Mouse (Mus musculus): Measurements from ENCODE around the gene Slamf7. TPM values are rescaled to one million over a fixed set of nuclear protein-coding genes. Genes with fewer than 3 reads are reported as not detected.

Gene Slamf7
- polyA plus RNA-seq, 1 experiment from 2014 or later, result 0.26 TPM

DNA sequence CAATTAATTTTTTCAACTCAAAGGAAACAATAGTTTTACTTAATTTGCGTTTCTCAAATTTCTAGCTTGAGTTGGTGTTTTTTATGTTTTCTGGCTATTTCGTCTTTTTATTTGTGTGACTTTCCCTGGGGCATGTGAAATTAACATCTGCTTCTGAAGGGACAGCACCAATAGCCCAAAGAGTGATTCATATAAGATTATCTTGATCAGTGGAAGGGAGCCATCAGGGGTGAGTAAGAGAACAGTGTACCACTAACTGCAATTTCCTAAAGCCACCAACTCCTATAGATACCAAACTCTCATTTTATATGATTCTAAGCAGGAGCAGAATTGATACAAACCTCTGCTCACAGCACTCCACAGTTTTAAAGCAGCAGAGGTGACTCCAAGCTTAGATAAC, 10.9 kb upstream of the Slamf7 start:
- ATAC-seq, result no peak
- H3K27ac ChIP-seq, result no peak overlapping the region
- H3K4me1 ChIP-seq (replicated peaks), result no peaks in the 10 kb centered on the region
- H3K9ac ChIP-seq, result no peak overlapping the region
- H3K9me3 ChIP-seq, result no peaks in the 10 kb centered on the region
- H3K36me3 ChIP-seq, result no peaks in the 10 kb centered on the region
- no peak overlapping the region for H3K4me2 ChIP-seq (replicated peaks)
- H3K27me3 ChIP-seq (replicated peaks), result no peaks in the 10 kb centered on the region
- 94% methylated on average over 2 of the region's 2 CpGs for WGBS
- no peak overlapping the region for H3K4me3 ChIP-seq (replicated peaks)

DNA sequence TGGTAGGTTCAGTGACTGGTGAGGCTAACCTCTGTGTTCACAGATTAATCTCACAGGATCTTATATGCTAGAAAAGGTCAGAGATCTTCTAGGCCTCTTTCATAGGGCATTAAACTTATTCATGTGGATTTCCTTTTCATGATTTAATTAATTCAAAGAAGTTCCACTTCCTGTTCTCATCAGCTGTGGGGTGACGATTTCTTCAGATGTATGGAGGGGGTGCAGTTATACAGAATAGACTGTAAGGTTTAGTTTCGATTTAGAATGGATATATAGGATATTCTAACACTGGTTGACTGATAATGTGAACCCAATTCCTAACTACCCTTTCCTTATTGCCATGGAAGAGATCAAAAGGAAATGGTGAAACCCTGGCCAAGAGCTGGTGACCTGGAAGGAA, 8.6 kb upstream of the Slamf7 start:
- H3K27ac ChIP-seq, result no peak overlapping the region
- H3K9me3 ChIP-seq, result no peaks in the 10 kb centered on the region
- no peak overlapping the region for H3K4me2 ChIP-seq (replicated peaks)
- WGBS, result 76% methylated on average over 2 of the region's 2 CpGs
- no peaks in the 10 kb centered on the region for H3K27me3 ChIP-seq (replicated peaks)
- H3K4me1 ChIP-seq (replicated peaks), result no peaks in the 10 kb centered on the region
- H3K36me3 ChIP-seq, result no peaks in the 10 kb centered on the region
- no peak overlapping the region for H3K4me3 ChIP-seq (replicated peaks)
- H3K9ac ChIP-seq, result no peak overlapping the region
- ATAC-seq, result no peak

DNA sequence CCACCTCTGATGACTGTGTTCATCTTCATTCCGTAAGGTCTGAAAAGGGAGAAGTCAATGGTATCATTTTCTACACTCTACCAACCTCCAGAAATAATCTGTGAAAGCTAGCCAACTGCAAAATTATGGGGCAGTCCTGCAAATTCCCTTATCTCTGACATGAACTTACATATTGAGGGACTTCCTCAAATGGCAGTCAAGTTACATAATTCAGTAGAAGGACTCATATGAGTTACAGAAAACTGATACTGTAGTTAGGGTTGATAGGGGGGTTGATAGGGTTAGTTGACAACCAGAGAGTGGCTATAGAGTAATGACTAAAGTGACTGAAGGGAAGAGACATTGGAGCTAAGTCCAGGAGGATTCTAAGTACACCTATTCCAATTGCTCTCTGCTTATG, 7.6 kb upstream of the Slamf7 start:
- H3K4me1 ChIP-seq (replicated peaks), result no peaks in the 10 kb centered on the region
- H3K4me3 ChIP-seq (replicated peaks), result no peak overlapping the region
- H3K4me2 ChIP-seq (replicated peaks), result no peak overlapping the region
- no peaks in the 10 kb centered on the region for H3K9me3 ChIP-seq
- H3K27me3 ChIP-seq (replicated peaks), result no peaks in the 10 kb centered on the region
- H3K9ac ChIP-seq, result no peak overlapping the region
- no peaks in the 10 kb centered on the region for H3K36me3 ChIP-seq
- WGBS, result 88% methylated on average over 1 of the region's 1 CpGs
- ATAC-seq, result no peak
- H3K27ac ChIP-seq, result no peak overlapping the region

DNA sequence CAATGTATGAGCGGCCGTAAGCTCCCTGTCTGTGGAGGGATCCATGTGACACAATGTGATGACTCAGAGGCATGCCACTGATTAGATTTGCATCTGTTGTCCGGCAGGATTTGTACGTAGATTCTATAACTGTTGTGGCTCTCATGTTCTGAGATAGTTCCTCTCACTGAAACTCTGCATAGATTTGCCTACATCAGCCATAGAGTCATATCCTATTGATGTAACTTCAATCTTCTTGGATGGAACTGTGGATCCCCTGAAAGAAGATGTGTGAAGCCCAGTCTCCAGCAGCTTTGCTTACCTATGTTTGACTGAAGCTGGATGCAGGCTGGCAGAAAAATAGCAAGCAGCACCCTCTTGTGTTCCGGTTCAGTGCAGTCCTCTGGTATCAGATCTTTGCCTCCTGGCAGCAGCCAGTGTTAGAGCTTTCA, 5.7 kb upstream of the Slamf7 start:
- ATAC-seq, result no peak

DNA sequence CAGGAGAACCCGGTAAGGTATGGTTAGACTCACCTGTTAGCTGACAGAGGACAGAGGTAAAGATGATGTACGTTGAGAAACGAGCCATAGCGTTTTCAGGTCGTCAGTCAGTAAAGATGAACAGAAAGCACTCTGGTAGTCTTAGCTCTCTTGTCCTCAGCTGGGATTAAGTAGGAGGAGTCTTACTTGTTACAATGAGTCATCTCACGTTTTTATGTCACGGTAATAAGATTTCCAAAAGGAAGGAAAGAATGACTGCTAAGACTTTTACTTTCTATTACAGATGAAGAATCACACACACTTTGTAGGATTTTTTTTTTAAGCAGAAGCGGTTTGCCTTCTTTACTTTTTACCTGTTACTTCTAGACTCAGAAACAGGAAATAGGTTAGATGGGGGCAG, 4.0 kb downstream of the Slamf7 start:
- Histone ChIP-seq H3K36me3 (no peaks in the 10 kb centered on the region), H3K27ac (no peak overlapping the region), H3K4me2 (replicated peaks) (no peak overlapping the region), H3K9me3 (no peaks in the 10 kb centered on the region), H3K9ac (no peak overlapping the region), H3K27me3 (replicated peaks) (no peaks in the 10 kb centered on the region), H3K4me1 (replicated peaks) (no peaks in the 10 kb centered on the region), H3K4me3 (replicated peaks) (no peak overlapping the region)
- 71% methylated on average over 8 of the region's 8 CpGs for WGBS
- no peak for ATAC-seq

More for the DNA sequence above, 5.7 kb upstream of the Slamf7 start:
- 66% methylated on average over 5 of the region's 5 CpGs for WGBS
- Histone ChIP-seq H3K4me2 (replicated peaks) (no peak overlapping the region), H3K27ac (no peak overlapping the region), H3K36me3 (no peaks in the 10 kb centered on the region), H3K4me1 (replicated peaks) (no peaks in the 10 kb centered on the region), H3K4me3 (replicated peaks) (no peak overlapping the region), H3K9me3 (no peaks in the 10 kb centered on the region), H3K27me3 (replicated peaks) (no peaks in the 10 kb centered on the region), H3K9ac (no peak overlapping the region)

DNA sequence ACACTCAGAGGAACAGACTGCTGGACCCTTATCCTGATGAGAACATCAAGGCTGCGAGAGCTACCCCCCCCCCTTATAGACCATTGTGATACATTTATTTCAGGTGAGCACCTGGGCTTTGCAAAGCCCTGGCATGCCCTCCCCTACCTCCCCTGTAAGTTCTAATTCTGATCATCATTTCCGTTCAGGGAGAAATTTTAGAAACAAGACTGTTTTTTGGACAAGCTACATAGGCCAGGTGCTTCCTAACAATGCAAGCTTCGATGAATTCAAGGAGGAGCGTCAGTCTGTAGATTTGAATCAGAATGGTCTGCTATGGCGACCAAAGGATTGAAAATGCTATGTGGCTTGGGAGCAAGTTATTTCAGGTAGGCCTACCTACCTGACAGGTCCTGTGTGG, 5.1 kb downstream of the Slamf7 start:
- Histone ChIP-seq H3K4me1 (replicated peaks) (no peaks in the 10 kb centered on the region), H3K9ac (no peak overlapping the region), H3K9me3 (no peaks in the 10 kb centered on the region), H3K36me3 (no peaks in the 10 kb centered on the region), H3K4me3 (replicated peaks) (no peak overlapping the region), H3K27me3 (replicated peaks) (no peaks in the 10 kb centered on the region), H3K4me2 (replicated peaks) (no peak overlapping the region), H3K27ac (no peak overlapping the region)
- ATAC-seq, result no peak
- 85% methylated on average over 5 of the region's 5 CpGs for WGBS

DNA sequence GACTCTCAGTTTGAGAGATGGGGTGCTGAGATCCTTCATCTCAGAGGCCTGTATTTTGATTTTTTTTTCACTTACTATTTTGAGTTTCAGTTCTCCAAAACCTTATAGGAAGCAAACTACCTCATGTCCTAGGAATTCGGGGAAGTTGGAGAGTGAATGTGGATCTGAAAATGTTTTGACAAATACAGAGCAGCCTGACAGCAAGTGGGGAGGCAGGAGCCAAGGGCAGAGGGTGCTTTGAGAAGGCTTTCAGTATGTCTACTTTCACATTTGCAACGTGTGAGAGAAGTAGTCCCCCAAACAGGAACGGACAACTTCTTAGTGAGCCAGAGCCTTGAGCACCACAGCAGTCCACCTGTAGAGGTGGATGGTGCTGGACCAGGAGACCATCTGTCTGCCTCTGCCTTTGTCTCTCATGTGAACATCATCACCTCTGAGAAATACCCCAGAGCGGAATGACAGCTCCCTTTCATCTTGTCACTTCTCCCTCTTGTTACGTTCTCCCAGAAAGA, 6.3 kb downstream of the Slamf7 start:
- Histone ChIP-seq H3K4me2 (replicated peaks) (no peak overlapping the region), H3K27me3 (replicated peaks) (no peaks in the 10 kb centered on the region), H3K36me3 (no peaks in the 10 kb centered on the region), H3K9me3 (no peaks in the 10 kb centered on the region), H3K4me3 (replicated peaks) (no peak overlapping the region), H3K4me1 (replicated peaks) (no peaks in the 10 kb centered on the region), H3K9ac (no peak overlapping the region), H3K27ac (no peak overlapping the region)
- 67% methylated on average over 5 of the region's 5 CpGs for WGBS
- no peak for ATAC-seq

DNA sequence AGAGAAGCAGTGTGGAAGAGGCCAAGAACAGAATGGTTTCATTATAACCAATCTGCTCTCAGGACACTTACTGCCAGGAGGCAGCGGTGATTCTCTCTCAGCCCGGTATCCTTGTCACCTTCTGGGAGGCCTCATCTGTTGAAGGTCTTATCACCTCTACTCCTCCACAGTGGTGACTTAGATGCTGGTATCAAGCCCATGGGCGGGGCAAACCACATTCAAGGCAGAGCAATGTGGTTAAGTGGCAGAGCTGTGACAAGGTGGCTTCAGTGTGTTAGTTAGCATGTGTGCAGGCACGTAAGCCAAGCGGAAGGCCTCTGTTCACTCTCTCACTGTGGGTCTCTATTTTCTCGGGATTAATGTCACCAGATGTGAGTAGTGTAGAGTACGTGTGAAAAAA, 9.2 kb downstream of the Slamf7 start:
- Histone ChIP-seq H3K4me2 (replicated peaks) (no peak overlapping the region), H3K36me3 (no peaks in the 10 kb centered on the region), H3K27ac (no peak overlapping the region), H3K9me3 (no peaks in the 10 kb centered on the region), H3K4me3 (replicated peaks) (no peak overlapping the region), H3K9ac (no peak overlapping the region), H3K4me1 (replicated peaks) (no peaks in the 10 kb centered on the region), H3K27me3 (replicated peaks) (no peaks in the 10 kb centered on the region)
- WGBS, result 71% methylated on average over 7 of the region's 7 CpGs
- ATAC-seq, result no peak

DNA sequence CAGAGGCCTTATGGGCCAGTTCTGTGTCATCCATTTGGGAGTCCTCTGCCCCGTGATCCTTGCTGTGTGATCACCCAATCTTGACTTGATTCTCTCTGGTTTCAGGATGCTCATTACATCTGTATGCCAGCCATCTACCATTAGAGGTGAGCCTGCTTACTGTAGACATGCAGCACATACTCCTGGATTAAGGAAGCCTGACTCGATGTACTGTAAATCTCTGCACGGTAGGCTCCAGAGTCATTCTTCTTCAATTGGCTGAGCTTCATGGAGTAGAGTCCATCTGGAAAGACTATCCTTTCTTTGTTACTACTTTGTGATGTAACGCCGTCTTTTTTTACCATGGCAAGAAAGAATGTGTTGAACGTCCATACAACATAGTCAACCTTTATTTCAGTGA, 12.0 kb downstream of the Slamf7 start:
- Histone ChIP-seq H3K9ac (no peak overlapping the region), H3K4me1 (replicated peaks) (no peaks in the 10 kb centered on the region), H3K36me3 (no peaks in the 10 kb centered on the region), H3K9me3 (no peaks in the 10 kb centered on the region), H3K4me3 (replicated peaks) (no peak overlapping the region), H3K27me3 (replicated peaks) (no peaks in the 10 kb centered on the region), H3K4me2 (replicated peaks) (no peak overlapping the region), H3K27ac (no peak overlapping the region)
- no peak for ATAC-seq
- WGBS, result 93% methylated on average over 6 of the region's 6 CpGs

DNA sequence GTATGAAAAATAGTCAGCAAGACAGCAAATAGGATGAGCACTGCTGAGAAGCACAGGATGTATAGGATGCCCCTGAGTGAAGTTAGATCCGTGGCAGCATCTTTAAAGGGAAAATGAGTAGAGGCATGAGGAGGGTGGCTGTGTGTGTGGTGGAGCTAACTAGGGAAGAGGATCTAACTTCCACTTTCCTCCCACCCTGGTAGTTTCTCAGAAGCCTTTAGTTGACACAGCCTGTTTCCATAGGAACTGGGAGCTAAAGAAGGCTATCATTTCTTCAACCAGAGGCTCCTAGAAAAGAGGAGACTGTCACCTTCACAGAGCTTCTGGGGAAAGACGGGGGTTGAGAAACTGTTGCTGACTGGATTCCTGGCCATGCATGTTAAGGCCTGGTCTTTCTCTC, 14.1 kb downstream of the Slamf7 start:
- Histone ChIP-seq H3K4me2 (replicated peaks) (no peak overlapping the region), H3K4me3 (replicated peaks) (no peak overlapping the region), H3K27ac (no peak overlapping the region), H3K36me3 (no peaks in the 10 kb centered on the region), H3K9ac (no peak overlapping the region), H3K4me1 (replicated peaks) (no peaks in the 10 kb centered on the region), H3K27me3 (replicated peaks) (no peaks in the 10 kb centered on the region), H3K9me3 (no peaks in the 10 kb centered on the region)
- 80% methylated on average over 2 of the region's 2 CpGs for WGBS
- no peak for ATAC-seq

DNA sequence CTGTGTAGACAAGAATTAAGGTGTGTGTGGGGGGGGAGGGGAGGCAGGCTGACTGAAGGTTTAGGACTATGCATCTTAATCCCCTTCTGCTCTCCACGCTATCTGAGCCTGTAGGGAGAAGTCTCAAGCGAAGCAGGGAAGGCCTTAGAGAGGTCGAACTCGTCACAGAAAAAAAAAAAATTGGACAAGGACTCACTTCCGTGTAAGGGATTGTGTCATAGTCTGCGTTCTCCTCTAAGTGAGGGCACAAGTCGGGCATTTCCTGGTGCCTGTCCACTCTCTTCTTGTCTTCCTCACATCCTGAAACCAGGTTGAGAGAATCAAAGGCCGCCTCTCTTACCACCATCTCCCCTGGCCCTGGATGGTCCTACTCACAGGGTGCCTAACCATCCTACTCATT, 15.7 kb downstream of the Slamf7 start:
- Histone ChIP-seq H3K9ac (no peak overlapping the region), H3K9me3 (no peaks in the 10 kb centered on the region), H3K27ac (no peak overlapping the region), H3K4me2 (replicated peaks) (no peak overlapping the region), H3K36me3 (no peaks in the 10 kb centered on the region), H3K4me1 (replicated peaks) (no peaks in the 10 kb centered on the region), H3K27me3 (replicated peaks) (no peaks in the 10 kb centered on the region), H3K4me3 (replicated peaks) (no peak overlapping the region)
- ATAC-seq, result no peak
- WGBS, result 80% methylated on average over 8 of the region's 8 CpGs

DNA sequence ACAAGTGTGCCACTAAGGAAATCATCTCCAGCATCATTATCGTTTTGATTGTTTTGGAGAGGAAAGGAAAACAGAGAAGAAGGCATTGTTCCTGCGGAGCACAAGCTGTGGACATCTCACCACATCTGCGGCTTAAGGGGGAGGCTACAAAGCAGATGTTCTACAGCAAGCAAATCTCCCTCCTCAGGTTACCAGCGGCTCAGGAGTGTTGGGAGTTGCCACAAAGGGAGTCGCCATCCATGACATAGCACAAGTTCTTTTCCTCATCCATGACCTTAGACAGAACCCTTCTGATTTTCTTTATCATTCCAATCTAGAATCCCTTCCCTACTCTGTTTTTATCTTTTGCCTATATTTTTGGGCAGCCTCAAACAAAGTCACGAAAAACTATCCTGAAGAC, 17.1 kb downstream of the Slamf7 start:
- H3K27ac ChIP-seq, result no peak overlapping the region
- ATAC-seq, result no peak
- H3K9me3 ChIP-seq, result no peaks in the 10 kb centered on the region
- no peaks in the 10 kb centered on the region for H3K27me3 ChIP-seq (replicated peaks)
- WGBS, result 58% methylated on average over 6 of the region's 6 CpGs
- H3K36me3 ChIP-seq, result no peaks in the 10 kb centered on the region
- H3K9ac ChIP-seq, result no peak overlapping the region
- H3K4me3 ChIP-seq (replicated peaks), result no peak overlapping the region
- H3K4me2 ChIP-seq (replicated peaks), result no peak overlapping the region
- H3K4me1 ChIP-seq (replicated peaks), result no peaks in the 10 kb centered on the region

DNA sequence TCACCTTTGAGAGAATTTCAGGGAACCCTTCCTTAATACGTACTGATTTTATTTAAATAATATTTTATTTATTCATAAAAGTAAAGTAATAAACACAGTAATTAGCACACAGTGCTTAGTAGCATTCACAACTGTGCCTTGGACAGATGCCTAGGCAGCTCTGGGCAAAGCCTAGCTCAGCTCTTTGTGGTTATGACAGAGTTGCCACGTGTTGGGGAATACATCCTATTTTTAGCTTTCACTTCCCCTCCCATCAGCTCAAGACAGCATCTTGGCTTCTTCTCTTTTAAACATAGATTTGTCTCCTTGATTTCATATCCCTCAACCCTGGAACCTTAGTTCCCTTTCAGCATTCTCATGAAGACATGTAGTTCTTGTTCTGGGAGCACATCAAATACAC, 21.4 kb downstream of the Slamf7 start:
- Histone ChIP-seq H3K4me1 (replicated peaks) (no peaks in the 10 kb centered on the region), H3K9me3 (no peaks in the 10 kb centered on the region), H3K9ac (no peak overlapping the region), H3K4me2 (replicated peaks) (no peak overlapping the region), H3K27me3 (replicated peaks) (no peaks in the 10 kb centered on the region), H3K36me3 (no peaks in the 10 kb centered on the region), H3K27ac (no peak overlapping the region), H3K4me3 (replicated peaks) (no peak overlapping the region)
- no peak for ATAC-seq
- WGBS, result 51% methylated on average over 2 of the region's 2 CpGs

DNA sequence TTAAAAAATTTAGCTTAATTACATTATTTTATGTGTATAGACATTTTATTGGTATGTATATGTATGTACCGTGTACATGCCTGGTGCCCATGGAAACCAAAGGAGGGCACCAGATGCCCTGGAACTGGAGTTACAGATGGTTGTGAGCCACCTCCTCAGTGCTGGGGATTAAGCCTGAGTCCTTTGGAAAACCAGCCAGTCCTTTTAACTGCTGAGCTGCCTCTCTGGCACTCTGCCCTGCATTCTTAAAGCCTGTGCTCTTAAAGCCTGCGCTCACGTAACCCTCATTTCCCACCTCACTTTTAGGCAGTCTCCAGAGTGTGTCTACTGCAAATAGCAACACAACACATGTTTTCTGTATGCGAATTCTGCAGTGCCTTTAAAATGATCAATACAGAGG, 21.9 kb downstream of the Slamf7 start:
- WGBS, result 73% methylated on average over 4 of the region's 4 CpGs
- Histone ChIP-seq H3K36me3 (no peaks in the 10 kb centered on the region), H3K27ac (no peak overlapping the region), H3K4me1 (replicated peaks) (no peaks in the 10 kb centered on the region), H3K9me3 (no peaks in the 10 kb centered on the region), H3K4me2 (replicated peaks) (no peak overlapping the region), H3K9ac (no peak overlapping the region), H3K4me3 (replicated peaks) (no peak overlapping the region), H3K27me3 (replicated peaks) (no peaks in the 10 kb centered on the region)
- ATAC-seq, result no peak
